Mouse (Mus musculus) embryonic facial prominence, embryonic 14.5 days (tissue): ENCODE results near the gene Gm49321. TPM values are rescaled to one million over a fixed set of nuclear protein-coding genes. Genes with fewer than 3 reads are reported as not detected.

Experiments
- ATAC-seq: fragments of 200-750 bp; cut with Nextera tagmentation; 2 replicates; pipeline ENCODE4 v1.8.0; 2017; ENCODE audit warnings: low read depth, moderate number of reproducible peaks, moderate TSS enrichment
- DNase-seq: peaks from one replicate; pipeline ENCODE4 v3.0.0-alpha.2; 2015; ENCODE audit warnings: low spot score
- H3K27ac ChIP-seq: fragments of 300-500 bp; sonication (generic); replicated peaks from 2 replicates; pipeline ENCODE4 v1.5.1; 2014; ENCODE audit warnings: low read depth, mild to moderate bottlenecking, low read length, moderate library complexity
- H3K27me3 ChIP-seq: fragments of 300-500 bp; sonication (generic); replicated peaks from 2 replicates; pipeline ENCODE4 v1.6.1; 2014; ENCODE audit warnings: low read length; ENCODE audit not compliant: control insufficient read depth, insufficient read depth
- H3K36me3 ChIP-seq: fragments of 300-500 bp; sonication (generic); 2 replicates; pipeline ENCODE4 v1.6.1; 2014; ENCODE audit warnings: low read length, mixed read lengths; ENCODE audit not compliant: control insufficient read depth, insufficient read depth
- H3K4me1 ChIP-seq: fragments of 300-500 bp; sonication (generic); 2 replicates; pipeline ENCODE4 v1.6.1; 2014; ENCODE audit warnings: antibody characterized with exemption, low read length; ENCODE audit not compliant: control insufficient read depth, insufficient read depth
- H3K4me2 ChIP-seq: fragments of 300-500 bp; sonication (generic); 2 replicates; pipeline ENCODE4 v1.6.1; 2014; ENCODE audit warnings: low read depth, mild to moderate bottlenecking, low read length, moderate library complexity, mixed read lengths
- H3K4me3 ChIP-seq: fragments of 300-500 bp; sonication (generic); 2 replicates; pipeline ENCODE4 v1.5.1; 2014; ENCODE audit warnings: low read depth, mild to moderate bottlenecking, low read length
- H3K9ac ChIP-seq: fragments of 300-500 bp; sonication (generic); 2 replicates; pipeline ENCODE4 v1.6.1; 2014; ENCODE audit warnings: low read depth, mild to moderate bottlenecking, low read length, moderate library complexity, mixed read lengths
- H3K9me3 ChIP-seq: fragments of 300-500 bp; sonication (generic); 2 replicates; pipeline ENCODE4 v1.6.1; 2016; ENCODE audit warnings: low read length; ENCODE audit not compliant: control insufficient read depth
- WGBS: fragments of 180-500 bp; shearing (Covaris S2); extraction: QIAGEN DNeasy Blood & Tissue Kit; methylation state at CpG from one replicate; pipeline ENCODE4 v1.1.7; 2014; 5-methylcytosine and 5-hydroxymethylcytosine counted together
- polyA plus RNA-seq: library from polyadenylated mRNA; unstranded; fragments of >200 nt; fragmentation: Nextera tagmentation; extraction: Ambion mirVana; gene quantifications from 2 replicates; pipeline ENCODE4 v1.2.1, GENCODE M21; 2014

Gene Gm49321
- polyA plus RNA-seq, 1 experiment from 2014 or later, result 9.2 TPM

DNA sequence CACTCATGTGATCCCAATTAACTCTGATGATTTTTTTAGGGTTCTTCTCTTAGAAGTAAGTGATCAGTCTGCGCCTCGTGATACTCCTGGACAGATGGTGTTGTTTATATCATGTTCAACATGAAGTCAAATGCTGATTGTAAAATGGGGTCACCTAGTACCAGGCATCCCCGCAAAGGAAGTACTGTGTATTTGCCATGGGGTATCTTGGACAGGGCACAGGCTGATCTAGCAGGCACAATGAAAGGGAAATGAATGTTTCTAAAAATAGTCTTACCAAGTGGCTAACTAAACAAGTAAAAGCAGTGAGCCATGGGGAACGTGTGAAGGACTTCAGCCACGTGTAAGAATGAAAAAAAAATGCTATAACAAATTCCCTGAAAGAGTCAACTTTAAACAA, 17.3 kb downstream of the Gm49321 start:
- H3K36me3 ChIP-seq, result no peaks in the 10 kb centered on the region
- no peak for ATAC-seq
- WGBS, result 68% methylated on average over 5 of the region's 5 CpGs
- H3K4me2 ChIP-seq, result no peak overlapping the region
- H3K9me3 ChIP-seq, result no peaks in the 10 kb centered on the region
- no peak overlapping the region for H3K9ac ChIP-seq
- DNase-seq, result no peak
- H3K27ac ChIP-seq, result no peak overlapping the region
- no peak overlapping the region for H3K4me3 ChIP-seq
- 0 out of 2 replicates have a peak, but pooled peaks cover under 1% of the 10 kb centered on the region for H3K4me1 ChIP-seq
- H3K27me3 ChIP-seq, result no peaks in the 10 kb centered on the region

DNA sequence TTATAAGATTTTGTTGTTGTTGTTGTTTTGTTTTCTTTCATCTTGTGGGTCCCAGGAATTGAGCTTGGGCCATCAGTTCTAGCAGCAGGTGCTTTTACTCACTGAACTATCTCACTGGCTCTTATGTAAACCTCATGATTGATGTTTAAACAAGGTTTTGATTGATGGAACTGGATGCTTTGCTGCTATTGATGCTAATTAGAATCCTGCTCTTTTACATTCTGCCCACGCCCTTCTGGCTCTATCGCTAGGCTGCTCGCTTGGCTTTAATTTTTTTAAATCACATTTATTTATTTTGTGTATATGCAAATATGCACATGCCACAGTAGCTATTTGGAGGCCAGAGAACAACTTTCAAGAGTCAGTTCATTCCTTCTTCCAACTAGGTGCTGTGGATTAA, 20.2 kb downstream of the Gm49321 start:
- ATAC-seq (no peak), DNase-seq (no peak)
- no peak overlapping the region for H3K4me3 ChIP-seq
- H3K4me1 ChIP-seq, result no peaks in the 10 kb centered on the region
- H3K9ac ChIP-seq, result no peak overlapping the region
- H3K27me3 ChIP-seq, result no peaks in the 10 kb centered on the region
- no peak overlapping the region for H3K27ac ChIP-seq
- H3K36me3 ChIP-seq, result no peaks in the 10 kb centered on the region
- H3K9me3 ChIP-seq, result no peaks in the 10 kb centered on the region
- WGBS, result 81% methylated on average over 3 of the region's 3 CpGs
- no peak overlapping the region for H3K4me2 ChIP-seq

DNA sequence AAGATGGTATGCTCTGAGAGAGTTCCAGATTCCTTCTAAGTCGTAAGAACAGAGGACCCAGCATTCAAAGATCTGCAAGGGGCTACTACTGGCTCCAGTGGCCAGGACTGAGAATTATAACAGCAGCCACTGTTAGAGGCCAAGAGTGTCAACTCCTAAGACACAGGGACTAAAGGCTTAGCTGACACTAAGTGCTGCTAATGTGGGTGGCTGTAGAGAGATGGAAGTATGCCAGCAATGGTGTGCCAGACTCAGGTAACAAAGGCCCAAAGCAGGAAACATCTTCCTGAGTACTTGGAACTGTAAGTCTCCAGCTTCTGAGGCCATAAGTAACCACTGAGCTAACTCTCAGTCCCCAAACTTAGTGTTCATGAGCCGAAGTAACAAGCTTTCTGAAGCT, 21.4 kb downstream of the Gm49321 start:
- H3K4me3 ChIP-seq, result no peak overlapping the region
- H3K9ac ChIP-seq, result no peak overlapping the region
- no peak overlapping the region for H3K4me2 ChIP-seq
- H3K9me3 ChIP-seq, result no peaks in the 10 kb centered on the region
- no peak for ATAC-seq
- no peaks in the 10 kb centered on the region for H3K4me1 ChIP-seq
- WGBS, result 84% methylated on average over 2 of the region's 2 CpGs
- no peaks in the 10 kb centered on the region for H3K27me3 ChIP-seq
- no peak overlapping the region for H3K27ac ChIP-seq
- no peaks in the 10 kb centered on the region for H3K36me3 ChIP-seq
- no peak for DNase-seq

DNA sequence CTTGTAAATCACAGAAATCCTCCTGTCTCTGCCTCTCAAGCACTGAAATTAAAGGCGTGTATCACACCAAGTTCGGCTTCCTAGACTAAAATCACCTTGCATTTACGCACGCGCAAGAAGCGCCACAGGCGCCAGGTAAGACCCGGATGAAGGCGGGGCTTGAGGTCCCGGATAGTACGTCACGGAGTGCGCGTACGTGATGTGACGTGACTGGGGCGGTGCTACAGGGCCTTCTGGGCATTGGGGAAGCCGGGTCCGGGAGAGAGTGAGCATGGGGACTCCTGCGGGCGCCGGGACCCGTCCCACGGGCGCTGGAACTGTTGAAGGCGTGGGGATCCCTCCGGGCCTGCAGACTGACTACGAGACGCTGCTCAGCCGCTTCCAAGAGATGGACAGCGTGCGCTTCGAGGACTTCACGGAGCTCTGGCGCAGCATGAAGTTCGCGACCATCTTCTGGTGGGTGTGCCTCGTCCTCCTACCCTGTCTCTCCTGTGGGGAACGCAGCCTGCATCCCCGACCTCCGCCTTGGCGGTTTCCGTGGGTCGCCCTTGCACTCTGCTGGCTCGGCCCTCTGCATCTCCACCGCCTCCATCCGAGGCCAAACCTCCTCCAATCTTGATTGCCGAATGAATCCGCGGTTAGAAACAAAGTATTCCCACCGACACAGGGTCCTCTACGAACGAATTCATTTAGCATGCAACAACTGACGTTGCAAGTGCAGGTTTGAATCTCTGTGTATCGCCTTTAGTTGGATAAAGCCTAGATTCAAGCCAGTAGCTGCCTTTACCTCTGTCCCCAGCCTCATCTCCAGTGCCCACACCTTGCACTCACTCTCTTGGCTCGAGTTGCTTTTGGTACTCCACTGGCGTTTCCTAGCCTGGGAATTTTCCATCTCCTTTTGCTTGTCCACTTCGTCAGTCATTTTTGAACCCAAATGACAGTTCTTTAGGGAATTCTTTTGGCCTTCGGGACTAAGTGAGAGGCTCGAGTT, 27.1 kb downstream of the Gm49321 start, which contains the start of gene Snapc1:
Gene Snapc1 (plus strand): TSS at position 191 of the 991 bp plus-strand sequence.
- Histone ChIP-seq H3K4me1 (peaks cover 6% of the 10 kb centered on the region; the same call in 1 of the 2 replicates), H3K9ac (peak within 1 kb of the TSS; percentile 88), H3K27ac (peak within 1 kb of the TSS; percentile 86), H3K9me3 (no peaks in the 10 kb centered on the region), H3K4me3 (peak within 1 kb of the TSS; percentile 90), H3K27me3 (no peaks in the 10 kb centered on the region), H3K36me3 (peaks cover 22% of the 10 kb centered on the region), H3K4me2 (peak within 1 kb of the TSS; percentile 83)
- under 1% methylated on average over 60 of the region's 60 CpGs for WGBS
- DNase-seq (peak; percentile 98), ATAC-seq (peak; percentile 99)

DNA sequence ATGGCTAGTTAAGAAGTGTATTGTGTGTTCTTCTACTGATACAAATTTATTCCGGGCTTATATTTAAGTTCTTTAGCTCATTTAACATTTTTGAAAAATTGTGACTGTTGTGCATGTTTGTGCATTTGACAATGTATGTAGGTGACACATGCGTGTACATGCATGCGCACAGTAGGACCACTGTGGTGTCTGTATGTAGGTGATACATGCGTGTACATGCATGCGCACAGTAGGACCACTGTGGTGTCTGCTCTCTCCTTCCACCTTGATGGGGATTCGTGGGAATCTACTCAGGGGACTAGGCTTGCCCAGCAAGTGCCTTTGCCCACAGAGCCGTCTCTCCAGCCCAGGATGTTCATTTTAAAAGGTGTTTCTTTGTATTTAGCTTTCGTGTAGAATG, 31.7 kb downstream of the Gm49321 start:
- 96% methylated on average over 8 of the region's 8 CpGs for WGBS
- Histone ChIP-seq H3K4me3 (no peak overlapping the region), H3K27me3 (no peaks in the 10 kb centered on the region), H3K9ac (no peak overlapping the region), H3K27ac (no peak overlapping the region), H3K36me3 (peaks cover 58% of the 10 kb centered on the region), H3K4me1 (peaks cover 6% of the 10 kb centered on the region; the same call in 1 of the 2 replicates), H3K9me3 (peaks cover 10% of the 10 kb centered on the region; the same call in 1 of the 2 replicates), H3K4me2 (no peak overlapping the region)
- DNase-seq (no peak), ATAC-seq (no peak)

DNA sequence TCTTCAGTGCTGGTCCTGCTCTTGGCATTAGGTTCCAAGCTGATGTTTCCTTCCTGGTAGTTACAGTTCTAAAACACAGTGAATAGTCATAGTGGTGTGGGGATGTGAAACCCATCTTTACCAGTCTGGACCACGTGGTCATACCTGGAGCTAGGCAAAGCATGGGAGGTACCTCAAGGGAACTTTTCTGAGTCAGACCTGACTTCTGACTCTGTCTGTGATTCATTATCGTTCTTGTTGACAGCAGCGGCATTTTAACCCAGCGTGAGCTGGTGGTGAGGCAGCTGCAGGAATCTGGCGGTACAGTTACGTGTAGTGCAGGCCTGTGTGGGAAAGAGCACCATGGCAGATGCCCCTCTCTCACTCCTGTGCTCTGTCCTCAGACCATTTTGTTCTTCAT, 37.1 kb downstream of the Gm49321 start:
- H3K27me3 ChIP-seq, result no peaks in the 10 kb centered on the region
- H3K4me2 ChIP-seq, result no peak overlapping the region
- no peak for ATAC-seq
- WGBS, result 85% methylated on average over 6 of the region's 6 CpGs
- H3K4me3 ChIP-seq, result no peak overlapping the region
- DNase-seq, result no peak
- no peak overlapping the region for H3K9ac ChIP-seq
- H3K9me3 ChIP-seq, result peaks cover 10% of the 10 kb centered on the region; the same call in 1 of the 2 replicates
- H3K27ac ChIP-seq, result no peak overlapping the region
- no peaks in the 10 kb centered on the region for H3K4me1 ChIP-seq
- peaks cover 88% of the 10 kb centered on the region for H3K36me3 ChIP-seq

DNA sequence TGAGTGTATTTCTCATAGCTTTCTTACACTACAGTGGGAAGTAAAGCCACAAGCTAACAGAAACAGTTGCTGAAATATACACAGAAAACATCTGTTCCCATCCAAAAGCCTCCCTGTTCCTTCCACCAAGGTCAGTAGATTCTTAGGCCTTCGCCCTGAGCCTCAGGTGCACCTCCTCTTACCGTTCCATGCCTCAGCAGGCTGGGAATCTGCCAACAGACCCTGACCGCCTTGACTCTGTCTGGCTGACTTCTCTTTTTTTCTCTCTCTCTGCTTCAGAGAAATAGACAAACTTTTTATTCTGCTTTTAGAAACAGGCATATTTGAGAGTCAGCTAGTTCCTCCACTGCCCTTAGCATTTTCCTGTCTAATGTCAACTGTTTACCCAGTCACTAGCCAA, 40.7 kb downstream of the Gm49321 start:
- peaks cover 84% of the 10 kb centered on the region for H3K36me3 ChIP-seq
- H3K9me3 ChIP-seq, result no peaks in the 10 kb centered on the region
- H3K9ac ChIP-seq, result no peak overlapping the region
- H3K4me1 ChIP-seq, result no peaks in the 10 kb centered on the region
- H3K27me3 ChIP-seq, result no peaks in the 10 kb centered on the region
- 92% methylated on average over 3 of the region's 3 CpGs for WGBS
- no peak overlapping the region for H3K4me2 ChIP-seq
- DNase-seq (no peak), ATAC-seq (no peak)
- no peak overlapping the region for H3K4me3 ChIP-seq
- H3K27ac ChIP-seq, result no peak overlapping the region

DNA sequence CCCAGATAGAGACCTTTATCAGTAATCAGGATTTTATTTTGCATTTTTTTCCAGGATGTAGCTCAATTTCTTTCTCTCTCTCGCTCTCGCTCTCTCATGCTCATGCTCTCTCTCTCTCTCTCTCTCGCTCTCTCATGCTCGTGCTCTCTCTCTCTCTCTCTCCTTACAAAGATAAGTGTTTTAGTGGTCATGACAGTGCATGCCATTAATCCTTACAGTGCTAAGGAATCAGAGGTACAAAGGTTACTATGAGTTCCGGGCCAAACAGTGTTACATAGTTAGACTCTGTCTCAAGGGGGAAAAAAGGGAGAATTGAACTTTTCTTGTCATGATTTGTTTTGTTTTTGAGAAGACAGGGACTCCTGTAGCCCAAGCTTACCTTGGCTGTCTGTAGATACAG, 42.2 kb downstream of the Gm49321 start:
- no peaks in the 10 kb centered on the region for H3K9me3 ChIP-seq
- no peak overlapping the region for H3K27ac ChIP-seq
- 93% methylated on average over 5 of the region's 5 CpGs for WGBS
- no peaks in the 10 kb centered on the region for H3K27me3 ChIP-seq
- H3K36me3 ChIP-seq, result peaks cover 88% of the 10 kb centered on the region
- H3K4me2 ChIP-seq, result no peak overlapping the region
- H3K4me1 ChIP-seq, result no peaks in the 10 kb centered on the region
- ATAC-seq (no peak), DNase-seq (no peak)
- H3K4me3 ChIP-seq, result no peak overlapping the region
- no peak overlapping the region for H3K9ac ChIP-seq
